Mouse (Mus musculus) lung, postnatal 0 days (tissue): ENCODE results near the gene Dhx38.

ENCODE experiments used
- CTCF ChIP-seq: IDR thresholded peaks from 2 replicates; pipeline ENCODE4 v1.5.1; 2016; ENCODE audit warnings: antibody characterized with exemption, mild to moderate bottlenecking
- EP300 ChIP-seq: IDR thresholded peaks from 2 replicates; pipeline ENCODE4 v1.6.1; 2016; ENCODE audit warnings: antibody characterized with exemption, mild to moderate bottlenecking, control low read depth

- TF ChIP-seq CTCF: no peak
- no peak for TF ChIP-seq EP300
These were observed 66.5 kb downstream of the Dhx38 start for GRCm38 (mm10) chr8:109499009-109499717.
